Mouse (Mus musculus): ENCODE data around the gene Evc. TPM values are rescaled to one million over a fixed set of nuclear protein-coding genes. Genes with fewer than 3 reads are reported as not detected.

Evc gene
- polyA plus RNA-seq, 1 experiment from 2014 or later, result 8.8 TPM

GRCm38 (mm10) chr5:37251596-37251995, 85.1 kb downstream of the Evc start:
- H3K4me3 ChIP-seq (ENCODE audit: low read depth, low read length), result no peak overlapping the region
- no peak for ATAC-seq (replicated peaks; ENCODE audit: low FRiP score)
- 62% methylated on average over 3 of the region's 3 CpGs for WGBS

GRCm38 (mm10) chr5:37248870-37249269, 87.8 kb downstream of the Evc start:
- Histone ChIP-seq H3K9ac (ENCODE audit: low read depth, low read length) (no peak overlapping the region), H3K27ac (ENCODE audit: low read depth, low read length) (no peak overlapping the region), H3K4me3 (ENCODE audit: low read depth, low read length) (no peak overlapping the region), H3K4me1 (replicated peaks; ENCODE audit: control insufficient read depth, insufficient read depth, low read length) (no peaks in the 10 kb centered on the region; the same call in 1 of the 2 replicates), H3K9me3 (ENCODE audit: control insufficient read depth, low read length) (no peaks in the 10 kb centered on the region), H3K4me2 (no peak overlapping the region), H3K36me3 (ENCODE audit: control insufficient read depth, insufficient read depth, low read length) (no peaks in the 10 kb centered on the region), H3K27me3 (replicated peaks; ENCODE audit: control insufficient read depth, insufficient read depth, low read length) (peaks cover 40% of the 10 kb centered on the region)
- ATAC-seq (replicated peaks; ENCODE audit: low FRiP score) (no peak), DNase-seq (ENCODE audit: low spot score) (no peak)
- WGBS, result 82% methylated on average over 3 of the region's 3 CpGs

More at GRCm38 (mm10) chr5:37251596-37251995, 85.1 kb downstream of the Evc start:
- no peak overlapping the region for H3K4me2 ChIP-seq
- no peaks in the 10 kb centered on the region for H3K9me3 ChIP-seq (ENCODE audit: control insufficient read depth, low read length)
- H3K27ac ChIP-seq (ENCODE audit: low read depth, low read length), result no peak overlapping the region
- no peak for DNase-seq (ENCODE audit: low spot score)
- H3K27me3 ChIP-seq (replicated peaks; ENCODE audit: control insufficient read depth, insufficient read depth, low read length), result peaks cover 13% of the 10 kb centered on the region
- H3K36me3 ChIP-seq (ENCODE audit: control insufficient read depth, insufficient read depth, low read length), result no peaks in the 10 kb centered on the region
- H3K4me1 ChIP-seq (replicated peaks; ENCODE audit: control insufficient read depth, insufficient read depth, low read length), result no peaks in the 10 kb centered on the region
- H3K9ac ChIP-seq (ENCODE audit: low read depth, low read length), result no peak overlapping the region

- no peak overlapping the region for H3K4me2 ChIP-seq
- WGBS, result 39% methylated on average over 4 of the region's 4 CpGs
Measured at GRCm38 (mm10) chr5:37247456-37247855, 89.2 kb downstream of the Evc start.

GRCm38 (mm10) chr5:37246138-37246910, 90.4 kb downstream of the Evc start:
- Histone ChIP-seq H3K27me3 (replicated peaks; ENCODE audit: control insufficient read depth, insufficient read depth, low read length) (peaks cover 66% of the 10 kb centered on the region), H3K9ac (ENCODE audit: low read depth, low read length) (no peak overlapping the region), H3K4me3 (ENCODE audit: low read depth, low read length) (peak overlapping the region; percentile 50), H3K27ac (ENCODE audit: low read depth, low read length) (no peak overlapping the region), H3K9me3 (ENCODE audit: control insufficient read depth, low read length) (no peaks in the 10 kb centered on the region), H3K36me3 (ENCODE audit: control insufficient read depth, insufficient read depth, low read length) (no peaks in the 10 kb centered on the region), H3K4me1 (replicated peaks; ENCODE audit: control insufficient read depth, insufficient read depth, low read length) (peaks cover 5% of the 10 kb centered on the region; the same call in 1 of the 2 replicates), H3K4me2 (peak overlapping the region; percentile 60)
- WGBS, result 3% methylated on average over 33 of the region's 37 CpGs
- DNase-seq (ENCODE audit: low spot score) (no peak), ATAC-seq (replicated peaks; ENCODE audit: low FRiP score) (no peak; the same call in 1 of the 2 replicates)

More at GRCm38 (mm10) chr5:37247456-37247855, 89.2 kb downstream of the Evc start:
- Histone ChIP-seq H3K9ac (ENCODE audit: low read depth, low read length) (no peak overlapping the region), H3K4me1 (replicated peaks; ENCODE audit: control insufficient read depth, insufficient read depth, low read length) (no peaks in the 10 kb centered on the region; the same call in 1 of the 2 replicates), H3K36me3 (ENCODE audit: control insufficient read depth, insufficient read depth, low read length) (no peaks in the 10 kb centered on the region), H3K27me3 (replicated peaks; ENCODE audit: control insufficient read depth, insufficient read depth, low read length) (peaks cover 54% of the 10 kb centered on the region), H3K9me3 (ENCODE audit: control insufficient read depth, low read length) (no peaks in the 10 kb centered on the region), H3K4me3 (ENCODE audit: low read depth, low read length) (no peak overlapping the region), H3K27ac (ENCODE audit: low read depth, low read length) (no peak overlapping the region)
- DNase-seq (ENCODE audit: low spot score) (no peak), ATAC-seq (replicated peaks; ENCODE audit: low FRiP score) (no peak)

GRCm38 (mm10) chr5:37245651-37246050, 91.0 kb downstream of the Evc start:
- no peak for ATAC-seq (replicated peaks; ENCODE audit: low FRiP score)
- Histone ChIP-seq H3K27me3 (replicated peaks; ENCODE audit: control insufficient read depth, insufficient read depth, low read length) (peaks cover 72% of the 10 kb centered on the region), H3K9ac (ENCODE audit: low read depth, low read length) (no peak overlapping the region), H3K4me3 (ENCODE audit: low read depth, low read length) (peak overlapping the region; percentile 50), H3K27ac (ENCODE audit: low read depth, low read length) (no peak overlapping the region), H3K36me3 (ENCODE audit: control insufficient read depth, insufficient read depth, low read length) (no peaks in the 10 kb centered on the region), H3K4me2 (peak overlapping the region; percentile 60), H3K9me3 (ENCODE audit: control insufficient read depth, low read length) (no peaks in the 10 kb centered on the region), H3K4me1 (replicated peaks; ENCODE audit: control insufficient read depth, insufficient read depth, low read length) (peaks cover 5% of the 10 kb centered on the region; the same call in 1 of the 2 replicates)
- peak; percentile 56 for DNase-seq (ENCODE audit: low spot score)
- 1% methylated on average over 41 of the region's 42 CpGs for WGBS

GRCm38 (mm10) chr5:37244666-37245242, 91.9 kb downstream of the Evc start:
- no peaks in the 10 kb centered on the region for H3K9me3 ChIP-seq (ENCODE audit: control insufficient read depth, low read length)
- DNase-seq (ENCODE audit: low spot score) (no peak), ATAC-seq (replicated peaks; ENCODE audit: low FRiP score) (no peak)
- H3K9ac ChIP-seq (ENCODE audit: low read depth, low read length), result no peak overlapping the region
- no peak overlapping the region for H3K27ac ChIP-seq (ENCODE audit: low read depth, low read length)
- H3K4me2 ChIP-seq, result no peak overlapping the region; the same call in 1 of the 2 replicates
- WGBS, result 25% methylated on average over 9 of the region's 9 CpGs
- peaks cover 81% of the 10 kb centered on the region for H3K27me3 ChIP-seq (replicated peaks; ENCODE audit: control insufficient read depth, insufficient read depth, low read length)
- no peaks in the 10 kb centered on the region for H3K36me3 ChIP-seq (ENCODE audit: control insufficient read depth, insufficient read depth, low read length)
- H3K4me3 ChIP-seq (ENCODE audit: low read depth, low read length), result no peak overlapping the region
- peaks cover 5% of the 10 kb centered on the region; the same call in 1 of the 2 replicates for H3K4me1 ChIP-seq (replicated peaks; ENCODE audit: control insufficient read depth, insufficient read depth, low read length)

GRCm38 (mm10) chr5:37244161-37244560, 92.5 kb downstream of the Evc start:
- no peak for DNase-seq (ENCODE audit: low spot score)
- Histone ChIP-seq H3K4me1 (replicated peaks; ENCODE audit: control insufficient read depth, insufficient read depth, low read length) (peaks cover 5% of the 10 kb centered on the region; the same call in 1 of the 2 replicates), H3K27me3 (replicated peaks; ENCODE audit: control insufficient read depth, insufficient read depth, low read length) (peaks cover 85% of the 10 kb centered on the region), H3K27ac (ENCODE audit: low read depth, low read length) (no peak overlapping the region), H3K9me3 (ENCODE audit: control insufficient read depth, low read length) (no peaks in the 10 kb centered on the region), H3K4me3 (ENCODE audit: low read depth, low read length) (no peak overlapping the region), H3K9ac (ENCODE audit: low read depth, low read length) (no peak overlapping the region), H3K4me2 (0 out of 2 replicates have a peak overlapping the region, but pooled peaks have one; percentile 1), H3K36me3 (ENCODE audit: control insufficient read depth, insufficient read depth, low read length) (no peaks in the 10 kb centered on the region)
- 6% methylated on average over 13 of the region's 13 CpGs for WGBS
- ATAC-seq (replicated peaks; ENCODE audit: low FRiP score), result no peak

- Histone ChIP-seq H3K4me2 (no peak overlapping the region), H3K9ac (ENCODE audit: low read depth, low read length) (no peak overlapping the region), H3K9me3 (ENCODE audit: control insufficient read depth, low read length) (no peaks in the 10 kb centered on the region), H3K27me3 (replicated peaks; ENCODE audit: control insufficient read depth, insufficient read depth, low read length) (peaks cover 85% of the 10 kb centered on the region), H3K4me3 (ENCODE audit: low read depth, low read length) (no peak overlapping the region), H3K36me3 (ENCODE audit: control insufficient read depth, insufficient read depth, low read length) (no peaks in the 10 kb centered on the region), H3K27ac (ENCODE audit: low read depth, low read length) (no peak overlapping the region), H3K4me1 (replicated peaks; ENCODE audit: control insufficient read depth, insufficient read depth, low read length) (peaks cover 5% of the 10 kb centered on the region; the same call in 1 of the 2 replicates)
- whole genome bisulfite sequencing, result 4% methylated on average over 19 of the region's 19 CpGs
- DNase-seq (ENCODE audit: low spot score) (peak; percentile 79), ATAC-seq (replicated peaks; ENCODE audit: low FRiP score) (no peak)
Measured at GRCm38 (mm10) chr5:37243169-37243886, 93.4 kb downstream of the Evc start.

Measured in liver, embryonic 11.5 days (tissue).